Mouse (Mus musculus) c-Kit-positive CD71-positive TER-119-positive erythroid progenitor cells, embryonic 14.5 days (primary cell): Measurements from ENCODE around the gene Gnb1l.
"Not testable (repeated sequence)": the region's sequence is repeated elsewhere in the genome, so short reads cannot be mapped to it uniquely, and the experiment has no call there.

Experiments used
- DNase-seq: peaks from one replicate; pipeline ENCODE4 v3.0.0-alpha.2; 2013; ENCODE audit warnings: low spot score

The Gnb1l gene

GRCm38 (mm10) chr16:18483839-18484238 is 14.7 kb upstream of the Gnb1l start:
- no peak for DNase-seq

GRCm38 (mm10) chr16:18484386-18484785 is 14.1 kb upstream of the Gnb1l start:
- DNase-seq = no peak

- DNase-seq = no peak
Observed at GRCm38 (mm10) chr16:18484794-18485435, 13.6 kb upstream of the Gnb1l start.

GRCm38 (mm10) chr16:18486126-18486525 is 12.4 kb upstream of the Gnb1l start:
- DNase-seq = no peak

- DNase-seq = no peak
Observed at GRCm38 (mm10) chr16:18490281-18490680, 8.2 kb upstream of the Gnb1l start.

GRCm38 (mm10) chr16:18490894-18491293 is 7.6 kb upstream of the Gnb1l start:
- no peak for DNase-seq

- DNase-seq = peak; percentile 56
Observed at GRCm38 (mm10) chr16:18497865-18498515, 523 bp upstream of the Gnb1l start.

- DNase-seq = peak; percentile 23
Observed at GRCm38 (mm10) chr16:18498996-18499395, 483 bp downstream of the Gnb1l start.

GRCm38 (mm10) chr16:18501531-18501930 is 3.0 kb downstream of the Gnb1l start:
- no peak for DNase-seq

- DNase-seq = no peak
Observed at GRCm38 (mm10) chr16:18503566-18504342, 5.2 kb downstream of the Gnb1l start.

GRCm38 (mm10) chr16:18506524-18507199 is 8.1 kb downstream of the Gnb1l start:
- DNase-seq = no peak

- no peak for DNase-seq
Observed at GRCm38 (mm10) chr16:18507200-18507549, 8.7 kb downstream of the Gnb1l start.

- no peak for DNase-seq
Observed at GRCm38 (mm10) chr16:18511741-18512140, 13.2 kb downstream of the Gnb1l start.

GRCm38 (mm10) chr16:18513508-18513907 is 15.0 kb downstream of the Gnb1l start:
- DNase-seq = no peak

GRCm38 (mm10) chr16:18518091-18518490 is 19.6 kb downstream of the Gnb1l start:
- DNase-seq = no peak

GRCm38 (mm10) chr16:18523563-18524245 is 25.2 kb downstream of the Gnb1l start:
- no peak for DNase-seq

- DNase-seq = no peak
Observed at GRCm38 (mm10) chr16:18528656-18529055, 30.1 kb downstream of the Gnb1l start.

GRCm38 (mm10) chr16:18533061-18533460 is 34.5 kb downstream of the Gnb1l start:
- not testable (repeated sequence) for DNase-seq

GRCm38 (mm10) chr16:18537407-18537990 is 39.0 kb downstream of the Gnb1l start:
- no peak for DNase-seq

GRCm38 (mm10) chr16:18539281-18539680 is 40.8 kb downstream of the Gnb1l start:
- DNase-seq = no peak

- no peak for DNase-seq
Observed at GRCm38 (mm10) chr16:18543151-18543829, 44.8 kb downstream of the Gnb1l start.
